Comparison of ENCODE assay signal across 24 mouse cellular contexts in genomic region chr14:21536485-21537181, GRCm38 (mm10). TPM values are rescaled to one million over a fixed set of nuclear protein-coding genes. Genes with fewer than 3 reads are reported as not detected.
DNase-seq lines count a peak whose midpoint lies in the region; ATAC-seq and TF ChIP-seq lines count a peak whose summit lies in the region.
"Had no signal": no experiment of that assay in that cellular context is flagged by ENCODE, and none has a peak within 500 bp of the region (broad histone marks: within the 10 kb centered on the region; RNA-seq: fewer than 3 reads in every experiment).

No protein-coding gene starts in this region.

- H3K4me1 ChIP-seq in limb, embryonic 14.5 days (ENCODE audit: control insufficient read depth, insufficient read depth, low read length), result peaks cover 10% of the 10 kb centered on the region; the same call in 1 of the 2 replicates
- peaks cover 11% of the 10 kb centered on the region; the same call in 1 of the 2 replicates for H3K4me1 ChIP-seq in limb, embryonic 10.5 days
- H3K4me1 ChIP-seq in heart, postnatal 0 days (ENCODE audit: control insufficient read depth, insufficient read depth), result peaks cover 37% of the 10 kb centered on the region
- H3K4me1 ChIP-seq: limb, embryonic 15.5 days had no signal

- peaks cover 12% of the 10 kb centered on the region for H3K36me3 ChIP-seq in limb, embryonic 14.5 days (ENCODE audit: control insufficient read depth, insufficient read depth, low read length)
- peaks cover 22% of the 10 kb centered on the region for H3K36me3 ChIP-seq in limb, embryonic 10.5 days
- H3K36me3 ChIP-seq in heart, postnatal 0 days (replicated peaks; ENCODE audit: control insufficient read depth, insufficient read depth, low read length), result peaks cover 10% of the 10 kb centered on the region; the same call in 1 of the 2 replicates

- no peaks in the 10 kb centered on the region for H3K27me3 ChIP-seq in limb, embryonic 14.5 days (ENCODE audit: control insufficient read depth, insufficient read depth, low read length)
- no peaks in the 10 kb centered on the region for H3K27me3 ChIP-seq in limb, embryonic 10.5 days (ENCODE audit: low read depth, poor library complexity, severe bottlenecking)
- no peaks in the 10 kb centered on the region for H3K27me3 ChIP-seq in heart, postnatal 0 days (ENCODE audit: control insufficient read depth, insufficient read depth, low read length)
- H3K27me3 ChIP-seq: limb, embryonic 15.5 days; neural tube, embryonic 13.5 days had no signal

- DNase-seq in heart, adult 11 months, result peak; percentile 93
- no peak for DNase-seq in heart, postnatal 36 days
- DNase-seq in limb, embryonic 14.5 days (ENCODE audit: low spot score), result no peak
- no peak for DNase-seq in limb, embryonic 10.5 days (ENCODE audit: low spot score)
- DNase-seq in fat pad, adult 2 months (ENCODE audit: extremely low read depth, low read depth, low spot score), result peak; percentile 61
- DNase-seq in heart, postnatal 0 days (ENCODE audit: low spot score), result peak; percentile 61
- DNase-seq in right cerebral cortex, adult 2 months (ENCODE audit: low spot score in 2 of 2), result no peak
- no peak for DNase-seq in urinary bladder, postnatal 36 days (ENCODE audit: low spot score in 2 of 2)
- DNase-seq: adrenal gland, postnatal 14 days; cerebellum, adult 8-10 months; forebrain, postnatal 0 days; kidney, postnatal 4 days; retina, postnatal 1 day; thymus, adult 18-20 months; thymus, postnatal 4 days had no signal

- H3K27ac ChIP-seq in limb, embryonic 14.5 days (replicated peaks; ENCODE audit: low read depth, low read length), result 0 out of 2 replicates have a peak overlapping the region, but pooled peaks have one; percentile 8
- no peak overlapping the region for H3K27ac ChIP-seq in limb, embryonic 10.5 days
- peak overlapping the region; percentile 80 for H3K27ac ChIP-seq in heart, postnatal 0 days (ENCODE audit: low read depth)
- H3K27ac ChIP-seq: hindbrain, postnatal 0 days; limb, embryonic 15.5 days; macrophage; midbrain, embryonic 10.5 days; neural tube, embryonic 13.5 days had no signal

- intact Hi-C loops in heart, postnatal 36 days (cut with DNase I), result no loop called here

- H3K9me3 ChIP-seq in limb, embryonic 14.5 days (ENCODE audit: control insufficient read depth, low read length), result no peaks in the 10 kb centered on the region
- 0 out of 2 replicates have a peak, but pooled peaks cover 3% of the 10 kb centered on the region for H3K9me3 ChIP-seq in limb, embryonic 10.5 days (replicated peaks)
- H3K9me3 ChIP-seq in heart, postnatal 0 days (replicated peaks; ENCODE audit: control insufficient read depth, low read length), result no peaks in the 10 kb centered on the region
- H3K9me3 ChIP-seq: limb, embryonic 15.5 days; midbrain, embryonic 10.5 days; neural tube, embryonic 13.5 days had no signal

- no peak overlapping the region for H3K4me3 ChIP-seq in limb, embryonic 14.5 days (replicated peaks; ENCODE audit: low read length)
- H3K4me3 ChIP-seq in limb, embryonic 10.5 days, result no peak overlapping the region
- H3K4me3 ChIP-seq in heart, postnatal 0 days (ENCODE audit: low read depth, low read length), result no peak overlapping the region
- H3K4me3 ChIP-seq: limb, embryonic 15.5 days; midbrain, embryonic 10.5 days; myocyte; neural tube, embryonic 13.5 days had no signal

- no peak for TF ChIP-seq POLR2A in limb, embryonic 14.5 days (IDR thresholded peaks at IDR 0.05; ENCODE audit: borderline replicate concordance, extremely low read depth, insufficient read depth, insufficient read length)

- 76% methylated on average over 11 of the region's 11 CpGs for WGBS in limb, embryonic 14.5 days
- WGBS in limb, embryonic 10.5 days, result 90% methylated on average over 11 of the region's 11 CpGs
- WGBS in heart, postnatal 0 days, result 65% methylated on average over 11 of the region's 11 CpGs

- TF ChIP-seq CTCF in heart, postnatal 0 days (IDR thresholded peaks at IDR 0.05; ENCODE audit: low read depth), result no peak

- no peak for TF ChIP-seq EP300 in heart, postnatal 0 days (IDR thresholded peaks at IDR 0.05; ENCODE audit: low read depth)

- ATAC-seq in limb, embryonic 14.5 days (ENCODE audit: low FRiP score, low read depth), result no peak
- ATAC-seq in heart, postnatal 0 days (ENCODE audit: insufficient read depth, low read depth), result peak; percentile 73; the same call in 1 of the 2 replicates
- ATAC-seq: CD4-positive, CD25-positive, alpha-beta regulatory T cell, adult 4 months; forebrain, postnatal 0 days; hindbrain, postnatal 0 days; intestine, embryonic 16.5 days; midbrain, embryonic 16.5 days had no signal

- no peak overlapping the region for H3K4me2 ChIP-seq in limb, embryonic 14.5 days (replicated peaks; ENCODE audit: low read depth, low read length, severe bottlenecking)
- no peak overlapping the region for H3K4me2 ChIP-seq in heart, postnatal 0 days (ENCODE audit: low read depth, low read length)
- H3K4me2 ChIP-seq: limb, embryonic 15.5 days; neural tube, embryonic 13.5 days had no signal

- H3K9ac ChIP-seq in limb, embryonic 14.5 days (ENCODE audit: low read depth, low read length, severe bottlenecking), result no peak overlapping the region
- H3K9ac ChIP-seq in heart, postnatal 0 days (replicated peaks; ENCODE audit: low read depth, low read length), result 0 out of 2 replicates have a peak overlapping the region, but pooled peaks have one; percentile 1
- H3K9ac ChIP-seq: forebrain, postnatal 0 days; limb, embryonic 15.5 days; neural tube, embryonic 13.5 days had no signal

RNA-seq across cellular contexts. Expression of gene Kat6b, which starts 55.4 kb away (rescaled TPM):
- 10 to 100 TPM; 29.9 to 31.7 TPM for total RNA-seq in heart, postnatal 36 days (2021)
- polyA plus RNA-seq in limb, embryonic 14.5 days (2012; rRNA removed), result 35.5 and 42.2 TPM in 2 replicates
- polyA plus RNA-seq in limb, embryonic 14.5 days (2014; fragmentation: Nextera tagmentation; extraction: Ambion mirVana), result 26.0 and 33.6 TPM in 2 replicates
- polyA plus RNA-seq in limb, embryonic 10.5 days (2016; fragmentation: Nextera tagmentation; extraction: Ambion mirVana), result 14.5 and 19.6 TPM in 2 replicates
- total RNA-seq in heart, postnatal 0 days (2014; rRNA removed; ENCODE audit: low replicate concordance), result 13.9 and 52.9 TPM in 2 replicates
- polyA plus RNA-seq in heart, postnatal 0 days (2015; fragmentation: Nextera tagmentation; extraction: Ambion mirVana), result 5.4 and 6.1 TPM in 2 replicates

Comparison
In these comparisons a context has a peak if more than half of its experiments do, and no peak if none do; other contexts are left out.
1. DNase-seq: peak in heart, adult 11 months (single experiment), fat pad, adult 2 months (single experiment) and heart, postnatal 0 days (single experiment); none in heart, postnatal 36 days (0 of 2), limb, embryonic 14.5 days (single experiment), limb, embryonic 10.5 days (single experiment), right cerebral cortex, adult 2 months (0 of 2) and urinary bladder, postnatal 36 days (0 of 2).